Mouse (Mus musculus) retina, postnatal 1 day (tissue): ENCODE data around the gene Olfr449.
A peak's percentile ranks its signal among the peaks of the same experiment; 100 is the strongest.

Experiments used
- DNase-seq: peaks from one replicate; pipeline ENCODE4 v3.0.0-alpha.2; 2012

Gene Olfr449

GRCm38 (mm10) chr6:42834084-42834483 lies at the start of gene Olfr449:
Gene Olfr449 (plus strand): TSS chr6:42834384.
- DNase-seq: no peak

GRCm38 (mm10) chr6:42784793-42785192 lies 49.4 kb upstream of the Olfr449 start, which contains the start of gene Olfr452:
Gene Olfr452 (plus strand): TSS chr6:42785093.
- no peak for DNase-seq

GRCm38 (mm10) chr6:42790247-42790948 lies 43.8 kb upstream of the Olfr449 start:
- DNase-seq: peak; percentile 25

- DNase-seq: no peak
Observed at GRCm38 (mm10) chr6:42790949-42791556, 43.1 kb upstream of the Olfr449 start.

- DNase-seq: no peak
Observed at GRCm38 (mm10) chr6:42794982-42795381, 39.2 kb upstream of the Olfr449 start.

- no peak for DNase-seq
Observed at GRCm38 (mm10) chr6:42811639-42812038, 22.5 kb upstream of the Olfr449 start, which contains the start of gene Olfr450. Gene Olfr450 (plus strand): TSS chr6:42811939.

GRCm38 (mm10) chr6:42860222-42860819 lies 26.1 kb downstream of the Olfr449 start:
- peak; percentile 71 for DNase-seq

- DNase-seq: no peak
Observed at GRCm38 (mm10) chr6:42869695-42870094, 35.5 kb downstream of the Olfr449 start.

GRCm38 (mm10) chr6:42876323-42876722 lies 42.1 kb downstream of the Olfr449 start:
- no peak for DNase-seq
